Mouse (Mus musculus): ENCODE results near the gene Phf5a. TPM values are rescaled to one million over a fixed set of nuclear protein-coding genes. Genes with fewer than 3 reads are reported as not detected.

Gene Phf5a
- total RNA-seq, 4 experiments from 2014 or later = 38.1 to 43.5 (median 38.2) TPM

- DNase-seq (ENCODE audit: low spot score in 2 of 2) = no peak
Measured at GRCm38 (mm10) chr15:81885418-81885934, 13.8 kb upstream of the Phf5a start.

- DNase-seq (ENCODE audit: low spot score in 2 of 2) = no peak
Measured at GRCm38 (mm10) chr15:81882348-81882747, 10.6 kb upstream of the Phf5a start.

- peak; percentile 65 to 90 for DNase-seq (ENCODE audit: low spot score in 2 of 2)
Measured at GRCm38 (mm10) chr15:81879531-81880401, 8.1 kb upstream of the Phf5a start.

GRCm38 (mm10) chr15:81872262-81873136, 788 bp upstream of the Phf5a start, which contains the start of gene Aco2:
TSS of gene Aco2 (plus strand) at chr15:81872309.
- peak; percentile 99 for DNase-seq (ENCODE audit: low spot score in 2 of 2)

GRCm38 (mm10) chr15:81869985-81870384, 1.7 kb downstream of the Phf5a start:
- DNase-seq (ENCODE audit: low spot score in 2 of 2) = no peak

GRCm38 (mm10) chr15:81864238-81864637, 7.5 kb downstream of the Phf5a start:
- DNase-seq (ENCODE audit: low spot score in 2 of 2) = no peak

GRCm38 (mm10) chr15:81860471-81861135, 11.1 kb downstream of the Phf5a start:
- no peak for DNase-seq (ENCODE audit: low spot score in 2 of 2)

- peak; percentile 77 to 95 for DNase-seq (ENCODE audit: low spot score in 2 of 2)
Measured at GRCm38 (mm10) chr15:81859330-81860255, 12.1 kb downstream of the Phf5a start.

GRCm38 (mm10) chr15:81858517-81859329, 13.0 kb downstream of the Phf5a start, which contains the start of gene Tob2:
TSS of gene Tob2 (minus strand) at chr15:81858796.
- DNase-seq (ENCODE audit: low spot score in 2 of 2) = peak in 1 of 2 experiments; percentile 75

GRCm38 (mm10) chr15:81858138-81858516, 13.6 kb downstream of the Phf5a start:
- peak; percentile 82 to 98 for DNase-seq (ENCODE audit: low spot score in 2 of 2)

GRCm38 (mm10) chr15:81857724-81858116, 14.0 kb downstream of the Phf5a start:
- no peak for DNase-seq (ENCODE audit: low spot score in 2 of 2)

- peak in 1 of 2 experiments; percentile 40 for DNase-seq (ENCODE audit: low spot score in 2 of 2)
Measured at GRCm38 (mm10) chr15:81856938-81857723, 14.6 kb downstream of the Phf5a start.

GRCm38 (mm10) chr15:81856030-81856790, 15.5 kb downstream of the Phf5a start:
- peak in 1 of 2 experiments; percentile 90 for DNase-seq (ENCODE audit: low spot score in 2 of 2)

- DNase-seq (ENCODE audit: low spot score in 2 of 2) = no peak
Measured at GRCm38 (mm10) chr15:81853081-81853480, 18.6 kb downstream of the Phf5a start.

- no peak for DNase-seq (ENCODE audit: low spot score in 2 of 2)
Measured at GRCm38 (mm10) chr15:81852411-81853000, 19.2 kb downstream of the Phf5a start.

- no peak for DNase-seq (ENCODE audit: low spot score in 2 of 2)
Measured at GRCm38 (mm10) chr15:81851375-81851774, 20.3 kb downstream of the Phf5a start.

GRCm38 (mm10) chr15:81850718-81851117, 21.0 kb downstream of the Phf5a start:
- DNase-seq (ENCODE audit: low spot score in 2 of 2) = no peak

Measured in left cerebral cortex, adult 8-10 months (tissue).